Mouse (Mus musculus) neural tube, embryonic 15.5 days (tissue): ENCODE measurements around the gene Orm1. TPM values are rescaled to one million over a fixed set of nuclear protein-coding genes. Genes with fewer than 3 reads are reported as not detected.

Experiments
- ATAC-seq: fragments of 200-750 bp; cut with Nextera tagmentation; 2 replicates; pipeline ENCODE4 v1.8.0; 2017; ENCODE audit warnings: mild to moderate bottlenecking, moderate TSS enrichment, moderate library complexity; ENCODE audit not compliant: low FRiP score
- H3K27ac ChIP-seq: fragments of 300-500 bp; sonication (generic); replicated peaks from 2 replicates; pipeline ENCODE4 v1.5.1; 2015; ENCODE audit warnings: mild to moderate bottlenecking, inconsistent platforms
- H3K27me3 ChIP-seq: fragments of 300-500 bp; sonication (generic); replicated peaks from 2 replicates; pipeline ENCODE4 v1.6.1; 2015; ENCODE audit warnings: inconsistent platforms
- H3K36me3 ChIP-seq: fragments of 300-500 bp; sonication (generic); 2 replicates; pipeline ENCODE4 v1.6.1; 2015; ENCODE audit warnings: inconsistent platforms
- H3K4me1 ChIP-seq: fragments of 300-500 bp; sonication (generic); 2 replicates; pipeline ENCODE4 v1.6.1; 2015; ENCODE audit warnings: inconsistent platforms
- H3K4me2 ChIP-seq: fragments of 300-500 bp; sonication (generic); 2 replicates; pipeline ENCODE4 v1.6.1; 2015; ENCODE audit warnings: inconsistent platforms, mild to moderate bottlenecking, moderate library complexity
- H3K4me3 ChIP-seq: fragments of 300-500 bp; sonication (generic); replicated peaks from 2 replicates; pipeline ENCODE4 v1.5.1; 2015; ENCODE audit warnings: mild to moderate bottlenecking, inconsistent platforms
- H3K9ac ChIP-seq: fragments of 300-500 bp; sonication (generic); replicated peaks from 2 replicates; pipeline ENCODE4 v1.6.1; 2015; ENCODE audit warnings: mild to moderate bottlenecking, inconsistent platforms
- H3K9me3 ChIP-seq: fragments of 300-500 bp; sonication (generic); replicated peaks from 2 replicates; pipeline ENCODE4 v1.6.1; 2016; ENCODE audit warnings: inconsistent platforms
- WGBS: fragments of 180-500 bp; shearing (Covaris S2); methylation state at CpG from one replicate; pipeline ENCODE4 v1.1.7; 2015; ENCODE audit warnings: mixed read lengths; 5-methylcytosine and 5-hydroxymethylcytosine counted together
- polyA plus RNA-seq: library from polyadenylated mRNA; unstranded; fragments of >200 nt; fragmentation: Nextera tagmentation; extraction: Ambion mirVana; gene quantifications from 2 replicates; pipeline ENCODE4 v1.2.1, GENCODE M21; 2015

Gene Orm1
- polyA plus RNA-seq, result not detected in 2 replicates

DNA sequence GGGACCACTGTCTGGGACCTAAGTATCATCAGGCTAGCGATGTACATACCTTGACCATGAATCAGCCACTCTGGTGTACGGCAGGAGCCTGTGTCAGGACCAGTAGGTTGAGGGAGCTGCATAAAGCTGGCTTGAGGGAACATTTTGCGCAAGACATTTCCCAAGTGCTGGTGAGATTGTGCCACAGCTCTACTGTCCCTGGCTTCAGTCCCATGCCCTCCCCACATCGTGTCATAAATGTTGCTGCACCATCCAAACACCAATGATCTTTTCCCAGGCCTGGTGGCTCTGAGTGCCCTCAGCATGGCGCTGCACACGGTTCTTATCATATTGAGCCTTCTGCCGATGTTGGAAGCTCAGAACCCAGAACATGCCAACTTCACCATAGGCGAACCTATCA lies at the start of gene Orm1:
Gene Orm1 (plus strand): TSS at position 266 of the 400 bp plus-strand sequence.
- H3K9me3 ChIP-seq, result no peaks in the 10 kb centered on the region
- H3K4me2 ChIP-seq, result no peak within 1 kb of the TSS
- no peak within 1 kb of the TSS for H3K4me3 ChIP-seq
- H3K27me3 ChIP-seq, result no peaks in the 10 kb centered on the region
- no peak within 1 kb of the TSS for H3K9ac ChIP-seq
- 90% methylated on average over 8 of the region's 8 CpGs for WGBS
- no peak within 1 kb of the TSS for H3K27ac ChIP-seq
- no peaks in the 10 kb centered on the region for H3K4me1 ChIP-seq
- H3K36me3 ChIP-seq, result no peaks in the 10 kb centered on the region
- no peak for ATAC-seq

DNA sequence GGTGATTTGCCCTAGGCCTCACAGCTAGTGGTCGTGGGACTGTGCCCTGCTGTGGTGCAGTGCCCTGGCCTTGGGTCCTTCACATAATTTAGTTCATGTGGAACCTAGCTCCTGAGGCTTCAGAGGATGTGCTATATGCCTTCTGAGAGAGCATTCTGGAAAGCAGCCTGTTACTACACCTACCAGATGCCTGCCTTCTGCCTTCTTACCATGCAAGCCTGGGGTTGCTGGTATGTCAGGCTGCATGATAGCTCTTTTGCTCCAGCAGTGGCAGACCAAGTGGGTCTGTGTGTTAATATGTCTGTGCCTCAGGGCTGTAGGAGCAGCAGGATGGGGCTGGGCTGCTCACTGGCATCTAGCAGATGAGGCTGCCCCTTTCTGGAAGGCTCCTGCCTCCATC lies 48.7 kb upstream of the Orm1 start:
- Histone ChIP-seq H3K4me1 (peaks cover 13% of the 10 kb centered on the region), H3K9ac (no peak overlapping the region), H3K4me3 (no peak overlapping the region), H3K27ac (no peak overlapping the region), H3K36me3 (no peaks in the 10 kb centered on the region), H3K27me3 (no peaks in the 10 kb centered on the region), H3K9me3 (no peaks in the 10 kb centered on the region), H3K4me2 (no peak overlapping the region)
- no peak for ATAC-seq
- WGBS, result 78% methylated on average over 1 of the region's 1 CpGs

DNA sequence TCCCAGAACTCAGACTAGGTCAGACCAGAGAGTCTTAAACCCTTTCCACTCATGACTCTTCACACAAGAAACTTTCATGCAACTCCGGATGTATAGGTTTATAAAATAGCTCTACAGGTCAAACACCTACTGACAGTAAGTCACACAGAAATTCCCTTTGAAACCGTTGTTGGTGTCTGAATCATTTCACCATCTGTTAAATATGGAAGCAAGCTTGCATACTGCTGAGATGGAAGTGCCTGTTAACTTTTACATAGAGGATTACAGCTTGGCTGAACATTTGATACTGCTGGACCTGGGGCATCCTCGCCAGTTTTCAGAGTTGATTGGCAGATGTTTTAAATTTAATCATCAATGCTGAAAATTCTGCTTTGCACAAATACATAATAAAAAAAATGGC lies 48.1 kb upstream of the Orm1 start:
- Histone ChIP-seq H3K4me2 (no peak overlapping the region), H3K4me3 (no peak overlapping the region), H3K4me1 (peaks cover 7% of the 10 kb centered on the region), H3K9me3 (no peaks in the 10 kb centered on the region), H3K27ac (no peak overlapping the region), H3K9ac (no peak overlapping the region), H3K27me3 (no peaks in the 10 kb centered on the region), H3K36me3 (no peaks in the 10 kb centered on the region)
- no peak for ATAC-seq
- WGBS, result 75% methylated on average over 3 of the region's 3 CpGs

DNA sequence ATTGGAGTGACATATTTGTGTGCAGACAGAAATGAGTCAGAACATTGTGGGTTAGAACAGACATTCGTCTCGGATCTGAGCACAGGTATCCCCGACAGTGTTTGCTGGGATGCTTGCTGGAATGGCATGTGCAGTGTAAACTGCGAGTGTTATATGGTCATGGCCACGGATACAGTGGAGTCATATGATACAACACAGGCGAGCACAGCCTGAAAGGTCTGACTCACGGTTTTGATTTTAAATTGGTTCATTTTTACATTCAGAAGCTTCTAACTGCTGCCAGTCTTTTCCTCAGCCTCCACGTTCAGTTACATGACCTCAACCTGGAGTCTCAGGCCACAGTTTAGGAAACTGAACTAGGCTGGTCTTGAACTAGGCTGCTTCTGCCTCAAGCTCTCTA lies 47.5 kb upstream of the Orm1 start:
- Histone ChIP-seq H3K4me3 (no peak overlapping the region), H3K4me1 (peaks cover under 1% of the 10 kb centered on the region; the same call in 1 of the 2 replicates), H3K4me2 (no peak overlapping the region), H3K9me3 (no peaks in the 10 kb centered on the region), H3K27me3 (no peaks in the 10 kb centered on the region), H3K27ac (no peak overlapping the region), H3K36me3 (no peaks in the 10 kb centered on the region), H3K9ac (no peak overlapping the region)
- WGBS, result 88% methylated on average over 8 of the region's 8 CpGs
- no peak for ATAC-seq

DNA sequence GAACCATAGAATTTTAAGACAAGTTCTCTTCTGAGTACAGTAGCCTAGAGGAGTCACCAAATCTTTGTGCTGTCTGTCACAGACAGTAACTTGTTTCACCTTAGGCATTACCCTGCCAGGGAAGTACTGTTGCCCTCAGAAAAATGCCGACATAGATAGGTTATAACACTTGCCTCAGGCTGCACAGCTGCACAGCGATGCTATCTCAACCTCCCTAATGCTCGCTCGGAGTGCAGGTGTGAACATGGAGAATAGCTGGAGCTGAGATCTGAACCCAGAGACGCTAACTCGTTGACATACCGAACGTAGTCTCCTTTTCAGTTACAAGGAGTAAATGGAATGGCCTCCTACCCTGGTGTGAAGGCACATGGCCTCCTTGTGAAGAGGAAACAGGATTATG lies 46.2 kb upstream of the Orm1 start:
- 91% methylated on average over 8 of the region's 8 CpGs for WGBS
- H3K4me3 ChIP-seq, result no peak overlapping the region
- H3K27me3 ChIP-seq, result no peaks in the 10 kb centered on the region
- H3K4me2 ChIP-seq, result no peak overlapping the region
- H3K4me1 ChIP-seq, result 0 out of 2 replicates have a peak, but pooled peaks cover 4% of the 10 kb centered on the region
- no peaks in the 10 kb centered on the region for H3K9me3 ChIP-seq
- no peak overlapping the region for H3K9ac ChIP-seq
- no peak for ATAC-seq
- H3K36me3 ChIP-seq, result no peaks in the 10 kb centered on the region
- H3K27ac ChIP-seq, result no peak overlapping the region

DNA sequence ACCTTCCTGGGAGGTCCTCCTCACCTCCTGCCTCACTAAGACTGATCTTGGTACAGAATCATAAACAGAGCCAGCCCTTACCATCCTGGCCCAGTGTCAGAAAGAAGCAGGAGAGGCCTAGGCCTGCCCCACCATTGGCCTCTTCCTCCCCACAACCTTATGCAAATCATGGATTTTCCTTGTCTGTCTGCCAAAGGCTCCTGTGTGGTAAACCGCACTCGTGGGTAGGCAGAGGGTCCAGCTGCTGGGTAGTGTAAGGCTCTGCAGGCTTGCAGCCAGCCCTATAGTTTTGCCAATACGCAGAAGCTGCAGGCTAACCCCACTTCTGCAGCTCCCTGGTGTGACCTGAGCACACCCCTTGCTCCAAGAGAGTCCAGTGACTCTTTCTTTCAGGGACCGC lies 41.7 kb upstream of the Orm1 start:
- no peak overlapping the region for H3K27ac ChIP-seq
- no peaks in the 10 kb centered on the region for H3K36me3 ChIP-seq
- no peak overlapping the region for H3K4me3 ChIP-seq
- H3K9me3 ChIP-seq, result no peaks in the 10 kb centered on the region
- H3K27me3 ChIP-seq, result no peaks in the 10 kb centered on the region
- 55% methylated on average over 4 of the region's 4 CpGs for WGBS
- peaks cover 8% of the 10 kb centered on the region; the same call in 1 of the 2 replicates for H3K4me1 ChIP-seq
- no peak overlapping the region for H3K9ac ChIP-seq
- ATAC-seq, result 0 out of 2 replicates have a peak, but pooled peaks have one; percentile 26
- H3K4me2 ChIP-seq, result no peak overlapping the region

DNA sequence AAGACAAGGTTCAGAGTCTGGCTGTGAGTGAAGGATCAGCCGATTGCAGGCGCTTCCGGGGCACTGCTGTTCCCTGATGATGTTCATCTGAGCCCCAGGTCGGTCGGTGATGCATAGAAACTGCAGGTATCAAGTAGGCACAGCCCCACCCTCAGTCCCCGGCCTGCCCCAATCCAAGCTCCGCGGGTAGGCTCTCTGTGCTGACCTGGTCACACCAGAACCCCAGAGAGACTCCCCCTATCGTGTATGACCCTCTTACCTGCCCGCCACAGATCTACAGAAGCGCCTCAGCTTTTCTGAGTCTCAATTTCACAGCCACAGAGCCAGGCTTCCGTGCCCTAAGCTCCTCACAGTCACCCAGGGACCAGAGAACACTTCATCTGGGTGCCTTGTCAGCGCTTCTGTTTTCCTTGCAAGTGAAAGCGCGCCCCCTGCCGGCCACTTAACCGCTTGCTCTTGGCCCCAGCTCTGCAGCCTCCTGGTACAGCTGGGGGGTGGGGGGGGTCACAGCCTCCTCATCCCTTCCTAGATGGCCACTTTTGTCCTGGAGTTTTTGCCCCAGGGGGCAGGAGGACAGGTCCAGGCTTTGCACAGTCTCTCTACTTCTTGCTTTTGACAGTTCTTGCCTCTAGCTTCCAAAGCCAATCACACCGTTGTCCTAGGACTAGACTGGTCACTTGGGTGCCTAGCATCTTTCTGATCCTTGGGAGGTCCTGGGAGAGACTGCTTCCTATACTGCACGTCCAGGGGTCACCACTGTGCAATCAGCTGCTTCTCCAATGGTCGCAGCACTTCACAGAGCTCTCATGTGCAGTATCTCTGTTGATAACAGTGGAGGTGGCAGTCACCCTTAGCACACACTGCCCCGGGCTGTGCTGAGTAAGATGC lies 36.9 kb upstream of the Orm1 start:
- H3K27me3 ChIP-seq, result no peaks in the 10 kb centered on the region
- no peak overlapping the region for H3K4me3 ChIP-seq
- no peak overlapping the region for H3K9ac ChIP-seq
- no peaks in the 10 kb centered on the region for H3K36me3 ChIP-seq
- peaks cover 7% of the 10 kb centered on the region; the same call in 1 of the 2 replicates for H3K4me1 ChIP-seq
- no peak overlapping the region for H3K27ac ChIP-seq
- no peak overlapping the region for H3K4me2 ChIP-seq
- no peaks in the 10 kb centered on the region for H3K9me3 ChIP-seq
- ATAC-seq, result peak; percentile 68
- 36% methylated on average over 21 of the region's 21 CpGs for WGBS

DNA sequence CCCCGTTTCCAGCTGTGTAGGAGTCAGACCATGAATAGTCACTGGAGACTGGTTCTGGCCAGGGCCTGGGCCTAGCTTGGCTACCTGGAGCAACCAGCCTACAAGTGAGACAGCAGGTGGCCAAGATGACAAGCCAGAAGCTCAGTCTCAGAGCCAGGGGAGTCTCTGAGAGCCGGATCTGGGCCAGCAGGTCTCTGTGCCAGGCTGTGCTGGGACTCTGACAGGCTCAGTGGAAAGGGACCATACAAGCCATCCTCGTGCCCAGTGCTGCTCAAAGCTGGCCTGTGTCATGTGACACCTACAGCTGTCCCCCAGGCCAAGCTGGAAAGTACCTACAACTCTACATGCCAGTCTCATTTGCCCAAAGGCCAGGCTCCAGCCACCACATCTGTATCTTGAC lies 36.0 kb upstream of the Orm1 start:
- no peak for ATAC-seq
- Histone ChIP-seq H3K36me3 (no peaks in the 10 kb centered on the region), H3K9me3 (no peaks in the 10 kb centered on the region), H3K27ac (no peak overlapping the region), H3K4me2 (no peak overlapping the region), H3K27me3 (no peaks in the 10 kb centered on the region), H3K4me3 (no peak overlapping the region), H3K4me1 (peaks cover 4% of the 10 kb centered on the region; the same call in 1 of the 2 replicates), H3K9ac (no peak overlapping the region)
- WGBS, result 72% methylated on average over 3 of the region's 3 CpGs

DNA sequence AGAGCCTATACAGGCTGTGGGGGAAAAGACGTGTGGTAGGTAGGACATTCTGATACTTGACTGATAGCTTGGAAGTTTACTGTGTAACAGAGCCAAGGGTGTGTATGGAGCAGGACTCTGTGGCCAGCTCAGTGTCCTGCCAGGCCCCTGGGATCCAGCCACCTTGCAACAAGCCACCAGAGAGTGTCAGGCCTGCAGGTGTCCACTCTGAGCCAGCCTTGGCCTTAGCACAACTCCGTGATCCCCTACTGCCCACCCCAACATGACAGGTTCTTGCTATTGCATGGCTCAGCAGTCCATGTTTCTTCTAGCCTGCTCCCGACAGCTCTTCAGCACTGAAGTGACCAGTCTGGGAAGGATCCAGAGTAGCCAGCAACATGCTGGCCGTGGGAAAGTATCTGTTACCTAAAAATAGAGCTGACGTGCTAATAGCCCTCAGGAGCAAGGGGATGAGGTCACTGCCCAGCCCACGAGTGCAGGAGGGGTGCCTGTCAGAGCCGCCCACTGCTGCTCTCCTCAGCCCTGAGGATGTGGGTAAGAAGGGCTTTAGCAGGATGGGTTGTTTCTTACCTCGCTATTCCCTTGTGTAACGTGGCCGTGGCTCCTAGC lies 34.0 kb upstream of the Orm1 start:
- Histone ChIP-seq H3K4me3 (no peak overlapping the region), H3K27ac (no peak overlapping the region), H3K9me3 (no peaks in the 10 kb centered on the region), H3K9ac (no peak overlapping the region), H3K27me3 (no peaks in the 10 kb centered on the region), H3K4me2 (no peak overlapping the region), H3K36me3 (no peaks in the 10 kb centered on the region), H3K4me1 (peaks cover 4% of the 10 kb centered on the region; the same call in 1 of the 2 replicates)
- ATAC-seq, result no peak
- WGBS, result 70% methylated on average over 10 of the region's 10 CpGs

DNA sequence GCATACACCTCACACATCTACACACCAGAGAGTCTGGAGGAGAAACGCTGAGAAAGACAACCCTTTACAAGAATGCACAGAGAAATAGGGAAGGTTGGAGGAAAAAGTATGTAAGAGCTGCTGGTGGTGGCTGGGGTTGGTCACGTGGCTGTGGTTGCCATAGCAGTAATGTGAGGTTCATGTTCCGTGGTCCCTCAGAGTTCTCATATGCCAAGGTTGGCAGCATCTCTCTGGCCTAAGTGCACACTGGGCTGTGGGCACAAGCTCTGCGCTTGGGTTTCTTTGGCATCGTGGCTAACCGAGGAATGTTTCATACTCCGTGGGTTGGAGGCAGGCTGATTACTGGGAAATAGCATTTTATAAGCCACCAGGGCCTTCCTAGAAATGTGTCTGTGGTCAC lies 32.9 kb upstream of the Orm1 start:
- H3K4me2 ChIP-seq, result no peak overlapping the region
- peaks cover 4% of the 10 kb centered on the region; the same call in 1 of the 2 replicates for H3K4me1 ChIP-seq
- 85% methylated on average over 7 of the region's 7 CpGs for WGBS
- no peaks in the 10 kb centered on the region for H3K36me3 ChIP-seq
- no peak overlapping the region for H3K9ac ChIP-seq
- H3K27ac ChIP-seq, result no peak overlapping the region
- H3K9me3 ChIP-seq, result no peaks in the 10 kb centered on the region
- H3K27me3 ChIP-seq, result no peaks in the 10 kb centered on the region
- ATAC-seq, result no peak
- no peak overlapping the region for H3K4me3 ChIP-seq

DNA sequence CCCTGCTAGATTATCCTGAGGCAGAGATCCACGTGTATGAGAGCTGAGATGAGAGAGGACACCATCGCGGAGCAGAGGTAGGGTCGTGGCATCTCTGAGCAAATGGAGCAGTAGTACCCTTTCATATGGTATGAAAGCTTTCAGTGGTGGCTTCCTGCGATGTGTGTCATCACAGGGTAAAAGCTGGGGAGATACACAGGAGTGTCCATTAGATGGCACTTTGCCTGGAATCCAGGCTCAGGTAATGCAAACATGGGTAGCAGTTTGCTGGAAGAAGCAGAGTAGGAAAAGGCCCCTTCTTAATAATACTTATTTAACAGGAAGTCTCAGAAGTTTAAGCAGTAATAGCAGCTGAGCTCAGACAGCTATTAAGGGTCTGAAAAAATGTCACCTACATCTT lies 30.3 kb upstream of the Orm1 start:
- Histone ChIP-seq H3K4me1 (no peaks in the 10 kb centered on the region), H3K27me3 (no peaks in the 10 kb centered on the region), H3K9ac (no peak overlapping the region), H3K27ac (no peak overlapping the region), H3K4me2 (no peak overlapping the region), H3K9me3 (no peaks in the 10 kb centered on the region), H3K36me3 (no peaks in the 10 kb centered on the region), H3K4me3 (no peak overlapping the region)
- 83% methylated on average over 5 of the region's 5 CpGs for WGBS
- ATAC-seq, result no peak
